Mouse (Mus musculus): ENCODE measurements at regions not wholly inside any gene's neighbourhood (a gene's known extent, or its start where the extent isn't known, plus 50 kb on each side); places are given as distances from the start of the nearest gene placed in this dataset.

- TF ChIP-seq POLR2A (IDR thresholded peaks at IDR 0.05; ENCODE audit: insufficient read length, low read depth) (no peak), MAX (IDR thresholded peaks at IDR 0.05; ENCODE audit: low read depth) (no peak), USF1 (IDR thresholded peaks at IDR 0.05; ENCODE audit: low read depth) (no peak), E2F4 (IDR thresholded peaks at IDR 0.05; ENCODE audit: insufficient read depth) (no peak), TCF12 (IDR thresholded peaks at IDR 0.05; ENCODE audit: insufficient read depth, poor library complexity, severe bottlenecking) (no peak), POLR2AphosphoS2 (IDR thresholded peaks at IDR 0.05; ENCODE audit: insufficient read length, low read depth) (no peak), TCF3 (IDR thresholded peaks at IDR 0.05; ENCODE audit: insufficient read length, low read depth) (no peak), CEBPB (IDR thresholded peaks at IDR 0.05; ENCODE audit: insufficient read depth, poor library complexity, severe bottlenecking) (no peak), MYOD1 (IDR thresholded peaks at IDR 0.05; ENCODE audit: control insufficient read depth in 1 of 3, insufficient read length in 2 of 3, low read depth in 2 of 3) (no peak), REST (IDR thresholded peaks at IDR 0.05; ENCODE audit: insufficient read depth, insufficient read length) (no peak), SRF (IDR thresholded peaks at IDR 0.05; ENCODE audit: control insufficient read depth, insufficient read length, low read depth) (no peak), MYOG (IDR thresholded peaks at IDR 0.05; ENCODE audit: control insufficient read depth in 1 of 3, insufficient read depth in 1 of 3, insufficient read length in 2 of 3, low read depth in 2 of 3) (no peak)
- no peak overlapping the region for H3K4me2 ChIP-seq (ENCODE audit: low read depth)
- H3K79me2 ChIP-seq (ENCODE audit: control insufficient read depth, insufficient read depth), result no peaks in the 10 kb centered on the region
- no peak overlapping the region for H3ac ChIP-seq (ENCODE audit: control insufficient read depth, insufficient read length)
- no peak overlapping the region for H3K4me3 ChIP-seq
- H3K27me3 ChIP-seq (ENCODE audit: control insufficient read depth, insufficient read depth, insufficient read length), result no peaks in the 10 kb centered on the region
- H3K36me3 ChIP-seq (ENCODE audit: control insufficient read depth, insufficient read depth), result no peaks in the 10 kb centered on the region
Observed at GRCm38 (mm10) chr4:16820371-16820770, 2784.9 kb upstream of the Gm12353 start.

- H3K4me2 ChIP-seq (ENCODE audit: low read depth), result no peak overlapping the region
- no peaks in the 10 kb centered on the region for H3K79me2 ChIP-seq (ENCODE audit: control insufficient read depth, insufficient read depth)
- no peak overlapping the region for H3ac ChIP-seq (ENCODE audit: control insufficient read depth, insufficient read length)
- H3K27me3 ChIP-seq (ENCODE audit: control insufficient read depth, insufficient read depth, insufficient read length), result no peaks in the 10 kb centered on the region
- H3K36me3 ChIP-seq (ENCODE audit: control insufficient read depth, insufficient read depth), result no peaks in the 10 kb centered on the region
- H3K4me3 ChIP-seq, result no peak overlapping the region
- no peak for TF ChIP-seq E2F4 (IDR thresholded peaks at IDR 0.05; ENCODE audit: insufficient read depth)
- TF ChIP-seq TCF3 (IDR thresholded peaks at IDR 0.05; ENCODE audit: insufficient read length, low read depth), result no peak
- no peak for TF ChIP-seq CEBPB (IDR thresholded peaks at IDR 0.05; ENCODE audit: insufficient read depth, poor library complexity, severe bottlenecking)
- no peak for TF ChIP-seq USF1 (IDR thresholded peaks at IDR 0.05; ENCODE audit: low read depth)
- no peak for TF ChIP-seq MYOD1 (IDR thresholded peaks at IDR 0.05; ENCODE audit: control insufficient read depth in 1 of 3, insufficient read length in 2 of 3, low read depth in 2 of 3)
- TF ChIP-seq MAX (IDR thresholded peaks at IDR 0.05; ENCODE audit: low read depth), result no peak
- TF ChIP-seq SRF (IDR thresholded peaks at IDR 0.05; ENCODE audit: control insufficient read depth, insufficient read length, low read depth), result no peak
- TF ChIP-seq MYOG (IDR thresholded peaks at IDR 0.05; ENCODE audit: control insufficient read depth in 1 of 3, insufficient read depth in 1 of 3, insufficient read length in 2 of 3, low read depth in 2 of 3), result no peak
- TF ChIP-seq POLR2A (IDR thresholded peaks at IDR 0.05; ENCODE audit: insufficient read length, low read depth), result no peak
- no peak for TF ChIP-seq TCF12 (IDR thresholded peaks at IDR 0.05; ENCODE audit: insufficient read depth, poor library complexity, severe bottlenecking)
- no peak for TF ChIP-seq POLR2AphosphoS2 (IDR thresholded peaks at IDR 0.05; ENCODE audit: insufficient read length, low read depth)
- no peak for TF ChIP-seq REST (IDR thresholded peaks at IDR 0.05; ENCODE audit: insufficient read depth, insufficient read length)
Observed at GRCm38 (mm10) chr4:16831598-16831997, 2773.7 kb upstream of the Gm12353 start.

GRCm38 (mm10) chr4:16848096-16848495 is 2757.2 kb upstream of the Gm12353 start:
- Histone ChIP-seq H3K27me3 (ENCODE audit: control insufficient read depth, insufficient read depth, insufficient read length) (no peaks in the 10 kb centered on the region), H3K36me3 (ENCODE audit: control insufficient read depth, insufficient read depth) (no peaks in the 10 kb centered on the region), H3K4me3 (no peak overlapping the region), H3K79me2 (ENCODE audit: control insufficient read depth, insufficient read depth) (no peaks in the 10 kb centered on the region), H3K4me2 (ENCODE audit: low read depth) (no peak overlapping the region), H3ac (ENCODE audit: control insufficient read depth, insufficient read length) (no peak overlapping the region)
- TF ChIP-seq MYOD1 (IDR thresholded peaks at IDR 0.05; ENCODE audit: control insufficient read depth in 1 of 3, insufficient read length in 2 of 3, low read depth in 2 of 3) (peak in 2 of 3 experiments; percentile 49 to 70), MYOG (IDR thresholded peaks at IDR 0.05; ENCODE audit: control insufficient read depth in 1 of 3, insufficient read depth in 1 of 3, insufficient read length in 2 of 3, low read depth in 2 of 3) (peak in 2 of 3 experiments; percentile 37 to 51), USF1 (IDR thresholded peaks at IDR 0.05; ENCODE audit: low read depth) (no peak)

- H3K36me3 ChIP-seq (ENCODE audit: control insufficient read depth, insufficient read depth), result no peaks in the 10 kb centered on the region
- no peaks in the 10 kb centered on the region for H3K79me2 ChIP-seq (ENCODE audit: control insufficient read depth, insufficient read depth)
- TF ChIP-seq CEBPB (IDR thresholded peaks at IDR 0.05; ENCODE audit: insufficient read depth, poor library complexity, severe bottlenecking) (no peak), REST (IDR thresholded peaks at IDR 0.05; ENCODE audit: insufficient read depth, insufficient read length) (no peak), MAX (IDR thresholded peaks at IDR 0.05; ENCODE audit: low read depth) (no peak), TCF3 (IDR thresholded peaks at IDR 0.05; ENCODE audit: insufficient read length, low read depth) (no peak), USF1 (IDR thresholded peaks at IDR 0.05; ENCODE audit: low read depth) (no peak), TCF12 (IDR thresholded peaks at IDR 0.05; ENCODE audit: insufficient read depth, poor library complexity, severe bottlenecking) (no peak), MYOG (IDR thresholded peaks at IDR 0.05; ENCODE audit: control insufficient read depth in 1 of 3, insufficient read depth in 1 of 3, insufficient read length in 2 of 3, low read depth in 2 of 3) (no peak), E2F4 (IDR thresholded peaks at IDR 0.05; ENCODE audit: insufficient read depth) (no peak), MYOD1 (IDR thresholded peaks at IDR 0.05; ENCODE audit: control insufficient read depth in 1 of 3, insufficient read length in 2 of 3, low read depth in 2 of 3) (no peak), POLR2A (IDR thresholded peaks at IDR 0.05; ENCODE audit: insufficient read length, low read depth) (no peak), POLR2AphosphoS2 (IDR thresholded peaks at IDR 0.05; ENCODE audit: insufficient read length, low read depth) (no peak), SRF (IDR thresholded peaks at IDR 0.05; ENCODE audit: control insufficient read depth, insufficient read length, low read depth) (no peak)
- H3K4me3 ChIP-seq, result no peak overlapping the region
- H3K27me3 ChIP-seq (ENCODE audit: control insufficient read depth, insufficient read depth, insufficient read length), result no peaks in the 10 kb centered on the region
- no peak overlapping the region for H3K4me2 ChIP-seq (ENCODE audit: low read depth)
- no peak overlapping the region for H3ac ChIP-seq (ENCODE audit: control insufficient read depth, insufficient read length)
Observed at GRCm38 (mm10) chr4:16852670-16853069, 2752.6 kb upstream of the Gm12353 start.

Measured in myocyte (in vitro differentiated cells).